Mouse (Mus musculus) urinary bladder, adult 18-20 months (tissue): ENCODE results near the gene Zdhhc22.

Experiments used
- DNase-seq, 2 experiments: peaks; one replicate each; pipeline ENCODE4 v3.0.0; 2022; ENCODE audit warnings: low spot score in 2 of 2, mixed read lengths in 2 of 2

The Zdhhc22 gene

GRCm38 (mm10) chr12:86989890-86990754 lies at the start of gene Zdhhc22:
TSS of gene Zdhhc22 (minus strand) at chr12:86990430.
- no peak for DNase-seq

DNA sequence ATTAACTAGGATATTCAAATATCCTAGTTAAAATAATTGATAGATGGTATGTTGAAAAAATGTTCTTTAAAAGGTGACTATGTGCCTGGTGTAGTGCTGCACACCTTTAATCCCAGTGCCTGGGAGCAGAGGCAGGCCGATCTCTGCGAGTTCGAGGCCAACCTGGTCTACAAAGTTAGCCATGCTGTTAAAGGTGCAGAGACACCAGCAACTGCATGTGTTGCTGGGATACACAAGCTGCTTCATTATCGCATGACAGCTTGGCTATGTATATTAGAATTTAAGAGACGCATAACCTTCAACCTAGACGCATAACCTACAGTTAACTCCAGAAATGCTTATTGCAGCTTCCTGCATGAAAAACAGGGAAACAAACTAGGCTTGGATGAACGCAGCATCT lies 46.4 kb upstream of the Zdhhc22 start:
- DNase-seq, result no peak

GRCm38 (mm10) chr12:87031163-87031763 lies 41.0 kb upstream of the Zdhhc22 start:
- no peak for DNase-seq

DNA sequence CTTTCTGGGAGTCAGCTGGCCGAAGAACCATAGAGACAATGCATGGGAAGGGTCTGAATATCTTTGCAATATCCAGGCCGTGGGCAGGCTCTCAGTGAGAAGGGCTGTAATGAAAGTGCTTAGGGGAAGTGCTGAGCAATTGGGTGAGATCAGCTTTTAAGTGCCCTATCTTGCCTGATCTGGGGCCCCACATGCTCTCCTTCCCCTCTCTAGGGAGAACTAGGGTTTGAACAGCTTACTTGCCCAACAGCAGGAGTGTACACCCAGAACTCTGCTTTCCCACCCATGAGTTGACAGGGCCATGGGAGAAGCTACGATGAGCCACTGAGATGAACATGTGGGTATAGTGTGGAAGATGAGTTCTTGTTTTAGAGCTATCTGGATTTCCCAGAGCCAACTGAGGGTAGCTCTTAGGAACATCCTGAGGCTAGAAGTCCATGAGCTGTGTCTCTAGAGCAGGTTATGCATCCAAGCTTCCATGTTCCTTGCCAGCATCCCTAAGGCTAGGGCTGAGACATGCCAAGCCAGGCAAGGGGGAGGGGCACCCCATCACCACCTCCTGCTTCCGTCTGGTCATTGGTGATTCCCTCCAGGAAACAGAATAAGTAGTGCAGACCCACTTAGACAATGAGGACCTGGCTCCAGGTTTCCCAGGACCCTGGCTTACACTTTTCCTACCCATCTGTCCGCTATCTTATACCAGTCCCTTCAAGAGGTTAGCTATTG lies 39.2 kb upstream of the Zdhhc22 start:
- DNase-seq, result no peak

DNA sequence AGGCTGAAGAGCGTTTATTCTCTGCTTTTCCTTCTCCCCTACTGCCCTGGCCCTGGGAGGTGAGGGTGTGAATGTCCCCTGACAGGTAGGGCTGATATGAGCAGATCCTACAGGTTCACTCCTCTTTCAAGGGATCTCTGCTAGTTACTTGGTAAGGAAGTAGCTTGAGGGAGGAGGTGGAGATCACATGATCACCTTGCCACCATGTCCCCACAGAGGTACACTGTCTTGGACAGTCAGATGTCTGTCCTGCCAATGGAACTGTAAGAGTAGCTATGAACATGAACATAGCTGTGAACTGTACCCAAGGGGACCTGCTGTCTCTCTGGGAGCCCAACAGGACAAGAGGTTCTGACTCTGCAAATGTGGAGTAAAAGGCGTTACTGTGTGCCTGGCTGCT lies 37.8 kb upstream of the Zdhhc22 start:
- DNase-seq, result no peak

DNA sequence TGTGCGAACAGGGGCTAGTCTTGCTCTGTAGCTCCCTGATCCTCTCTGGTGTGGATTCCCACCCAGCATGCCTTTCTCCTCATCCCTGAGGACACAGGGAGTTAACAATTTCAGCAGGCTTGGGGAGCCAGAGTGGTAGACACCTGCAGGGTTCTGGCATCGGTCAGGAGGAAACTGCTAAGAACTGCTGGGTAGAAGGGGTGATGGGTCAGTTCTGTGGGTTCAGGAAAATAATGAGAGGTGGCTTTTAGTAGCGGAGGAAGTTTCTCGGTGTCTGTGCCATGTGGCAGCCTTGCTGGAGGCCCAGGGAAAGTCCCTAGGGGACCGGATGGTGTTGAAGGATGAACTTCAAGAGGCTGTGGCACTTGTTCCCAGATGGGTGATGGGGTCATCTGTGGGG lies 37.2 kb upstream of the Zdhhc22 start:
- DNase-seq, result no peak

DNA sequence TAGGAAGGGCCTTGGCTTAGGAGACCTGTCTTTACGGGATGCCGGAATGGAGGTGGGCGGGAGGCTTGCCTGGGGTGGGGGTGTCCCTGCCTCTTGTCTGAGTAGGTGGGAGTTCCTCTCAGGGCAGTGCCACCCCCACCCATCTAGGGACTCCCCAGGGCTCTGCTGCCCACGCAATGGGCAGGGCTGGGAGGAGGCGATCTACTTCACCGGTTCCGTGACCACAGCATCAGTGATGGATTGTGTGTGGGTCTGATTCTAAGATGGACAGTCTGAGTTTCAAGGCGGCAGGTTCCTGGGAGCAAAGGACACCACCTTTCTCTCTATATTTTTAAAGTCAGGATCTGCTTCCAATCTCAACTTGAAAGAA lies 36.6 kb upstream of the Zdhhc22 start:
- no peak for DNase-seq

- peak in 1 of 2 experiments; percentile 4 for DNase-seq
Observed at GRCm38 (mm10) chr12:87026109-87026870, 36.1 kb upstream of the Zdhhc22 start.

DNA sequence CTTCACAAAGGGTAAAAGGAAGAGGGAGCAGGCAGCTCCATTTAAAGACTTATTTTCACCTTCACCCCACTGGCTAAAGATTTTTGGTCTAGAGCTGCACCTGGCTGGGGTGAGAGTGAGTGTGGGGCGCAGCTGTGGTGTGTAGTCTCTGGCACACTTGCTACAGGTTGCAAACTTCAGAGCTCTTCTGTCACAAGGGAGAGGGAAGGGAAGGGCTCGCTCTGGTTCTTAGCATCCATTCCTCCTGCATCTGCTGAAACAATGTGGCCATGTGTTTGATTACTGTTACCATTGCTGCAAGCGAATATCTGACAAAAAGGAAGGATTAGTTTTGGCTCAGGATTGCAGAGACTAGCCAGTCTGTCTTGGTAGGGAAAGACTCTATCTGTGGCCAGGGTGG lies 33.2 kb upstream of the Zdhhc22 start:
- DNase-seq, result no peak

GRCm38 (mm10) chr12:87022006-87022405 lies 31.8 kb upstream of the Zdhhc22 start:
- no peak for DNase-seq

GRCm38 (mm10) chr12:87021040-87021439 lies 30.8 kb upstream of the Zdhhc22 start, which contains the start of gene Tmem63c:
TSS of gene Tmem63c (plus strand) at chr12:87021340.
- no peak for DNase-seq

DNA sequence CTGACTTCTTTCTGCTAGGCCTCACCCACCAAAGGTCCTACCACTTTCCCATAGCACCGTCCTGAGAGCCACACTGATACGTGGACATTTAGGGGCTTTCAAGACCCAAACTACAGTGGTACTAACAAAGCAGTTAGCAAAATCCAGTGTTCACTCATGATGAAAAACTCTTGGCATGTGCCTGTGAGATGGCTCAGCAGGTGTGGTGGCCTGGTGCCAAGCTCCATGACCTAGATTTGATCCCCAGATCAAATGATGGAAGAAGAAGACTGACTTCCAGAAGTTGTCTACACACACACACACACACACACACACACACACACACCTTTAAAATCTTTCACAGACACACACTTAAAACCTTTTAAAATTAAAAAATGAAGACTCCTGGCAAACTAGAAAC lies 28.5 kb upstream of the Zdhhc22 start:
- DNase-seq, result no peak

DNA sequence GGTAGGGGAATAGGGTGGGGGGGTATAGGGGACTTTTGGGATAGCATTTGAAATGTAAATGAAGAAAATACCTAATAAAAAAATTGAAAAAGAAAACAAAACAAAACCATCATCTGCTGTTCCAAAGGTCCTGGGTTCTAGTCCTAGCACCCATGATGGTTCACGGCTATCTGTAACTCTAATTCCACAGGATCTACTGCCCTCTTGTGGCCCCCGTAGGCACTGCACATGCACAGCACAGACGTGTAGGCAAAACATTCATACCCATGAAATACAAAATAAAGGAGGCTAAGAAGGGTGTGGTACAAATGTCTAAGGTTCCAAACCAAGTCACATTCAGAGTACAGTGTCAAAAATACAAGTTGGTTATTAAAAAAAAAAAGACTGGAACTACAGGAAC lies 26.8 kb upstream of the Zdhhc22 start:
- no peak for DNase-seq

DNA sequence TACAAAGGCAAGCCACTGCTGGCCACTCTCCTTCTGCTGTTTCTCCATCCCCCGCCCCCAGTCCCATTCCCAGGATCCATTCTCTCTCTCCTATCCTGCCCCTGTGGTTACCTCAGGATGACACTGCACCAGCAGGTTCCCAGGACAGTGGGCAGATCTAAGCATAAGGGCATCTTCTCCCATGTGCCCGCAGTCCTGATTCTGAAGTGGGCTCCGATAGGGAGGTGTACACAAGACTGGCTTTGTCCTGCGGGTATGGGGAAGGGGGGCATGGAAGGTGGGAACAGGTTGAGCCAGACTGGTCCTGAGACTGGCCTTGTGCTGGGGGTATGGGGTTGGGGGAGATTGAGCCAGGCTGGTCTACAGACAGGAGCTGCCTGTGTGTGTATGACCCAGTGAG lies 14.4 kb upstream of the Zdhhc22 start:
- no peak for DNase-seq

DNA sequence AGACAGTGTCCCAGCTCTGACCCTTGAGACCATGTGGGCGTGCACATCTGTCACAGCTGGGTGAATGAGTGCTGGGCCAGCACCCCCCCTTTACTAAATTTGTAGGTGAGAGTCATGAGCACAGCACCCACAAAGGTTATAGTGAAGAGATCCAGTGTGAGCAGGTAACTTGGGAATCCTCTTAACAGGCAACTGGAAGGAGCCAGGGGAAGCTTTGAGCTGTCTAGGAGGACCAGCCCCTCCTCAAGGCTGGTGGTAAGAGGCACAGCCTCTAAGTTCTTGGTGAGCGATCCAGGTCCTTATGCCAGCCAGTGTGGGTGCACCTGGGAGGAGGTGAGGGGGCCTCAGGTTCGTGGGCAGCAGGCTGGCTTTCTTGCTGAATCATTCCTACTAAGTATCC lies 13.4 kb upstream of the Zdhhc22 start:
- no peak for DNase-seq

DNA sequence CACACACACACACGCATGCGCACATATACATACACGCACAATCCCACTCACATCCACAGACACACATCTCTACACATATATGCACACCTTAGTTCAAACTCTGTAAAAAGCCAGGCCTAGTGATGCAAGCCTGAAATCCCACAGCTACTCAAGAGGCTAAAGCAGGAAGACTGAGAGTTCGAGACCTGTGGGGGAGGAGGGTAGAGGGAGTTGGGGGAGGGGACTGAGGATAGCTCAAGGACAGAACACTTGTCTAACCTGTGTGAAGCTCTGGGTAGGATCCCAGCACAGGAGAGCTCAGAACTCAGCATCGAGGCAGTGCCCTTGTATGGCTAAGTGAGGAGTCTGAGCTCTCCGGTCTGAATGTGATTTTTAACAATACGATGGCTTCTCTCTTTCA lies 12.6 kb upstream of the Zdhhc22 start:
- no peak for DNase-seq

DNA sequence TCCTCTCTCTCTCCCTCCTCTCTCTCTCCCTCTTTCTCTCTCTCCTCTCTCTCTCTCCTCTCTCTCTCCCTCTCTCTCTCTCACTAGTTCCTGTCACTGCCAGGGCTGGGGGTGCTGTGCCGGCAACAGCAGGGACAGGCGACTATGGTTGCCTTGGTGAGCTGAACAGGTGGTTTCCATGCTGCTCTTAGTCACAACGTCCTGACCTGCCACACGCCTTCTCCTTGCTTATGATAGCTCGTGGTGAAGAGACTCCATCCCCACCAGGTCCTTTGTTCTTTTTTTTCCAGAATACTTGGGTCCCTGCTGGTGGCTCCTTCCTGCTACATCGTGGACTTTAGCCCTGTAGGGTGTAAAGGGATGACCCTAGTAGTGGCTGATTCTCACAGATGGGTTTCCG lies 12.0 kb upstream of the Zdhhc22 start:
- DNase-seq, result no peak

- no peak for DNase-seq
Observed at GRCm38 (mm10) chr12:87000840-87001176, 10.6 kb upstream of the Zdhhc22 start.

- no peak for DNase-seq
Observed at GRCm38 (mm10) chr12:87000151-87000839, 10.1 kb upstream of the Zdhhc22 start.

DNA sequence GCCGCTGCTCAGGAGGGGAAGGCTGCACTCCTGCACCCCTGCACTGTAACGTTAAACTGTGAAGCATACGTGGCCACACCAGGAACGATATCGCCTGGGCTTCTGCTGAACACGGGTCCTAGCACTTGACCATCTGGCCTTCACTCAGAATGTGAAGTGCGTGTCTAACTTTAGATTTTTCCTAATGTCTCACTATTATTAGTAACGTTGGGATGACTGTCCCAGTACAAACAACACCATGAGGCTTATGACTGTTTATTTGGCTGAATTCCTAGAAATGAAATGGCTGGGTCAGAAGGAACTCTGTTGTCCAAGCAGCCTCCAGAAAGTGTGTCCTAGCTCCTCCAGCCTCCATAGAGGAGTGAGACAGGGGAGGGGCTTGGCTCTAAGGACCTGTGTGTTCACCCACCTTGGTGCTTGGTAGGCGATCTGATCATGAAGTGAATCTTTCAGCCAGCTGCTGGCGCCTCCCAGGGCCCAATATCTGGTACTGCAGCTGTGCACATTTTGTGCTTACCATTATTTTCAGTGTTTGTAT lies 9.1 kb upstream of the Zdhhc22 start:
- no peak for DNase-seq

DNA sequence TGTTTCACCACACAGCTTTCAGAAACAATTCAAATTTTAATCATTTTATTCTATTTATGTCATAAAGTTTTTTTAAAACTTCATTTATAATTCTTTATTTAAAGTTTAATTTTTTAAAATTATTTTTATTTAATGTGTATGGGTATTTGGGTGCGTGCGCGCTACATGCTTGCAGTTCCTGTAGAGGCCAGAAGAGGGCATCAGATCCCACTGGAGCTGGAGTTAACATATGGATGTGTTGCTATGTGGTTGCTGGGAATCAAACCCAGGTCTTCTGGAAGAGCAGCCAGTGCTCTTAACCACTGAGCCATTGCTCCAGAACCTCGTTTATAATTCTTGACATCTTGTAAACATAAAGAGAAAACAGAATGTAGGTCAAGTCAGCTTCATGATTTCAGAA lies 8.5 kb upstream of the Zdhhc22 start:
- no peak for DNase-seq
